Mouse (Mus musculus) urinary bladder, postnatal 14 days (tissue): ENCODE results near the gene Renbp.
A peak's percentile ranks its signal among the peaks of the same experiment; 100 is the strongest.

Experiments
- DNase-seq: peaks from one replicate; pipeline ENCODE4 v3.0.0; 2021; ENCODE audit warnings: low spot score

The Renbp gene

DNA sequence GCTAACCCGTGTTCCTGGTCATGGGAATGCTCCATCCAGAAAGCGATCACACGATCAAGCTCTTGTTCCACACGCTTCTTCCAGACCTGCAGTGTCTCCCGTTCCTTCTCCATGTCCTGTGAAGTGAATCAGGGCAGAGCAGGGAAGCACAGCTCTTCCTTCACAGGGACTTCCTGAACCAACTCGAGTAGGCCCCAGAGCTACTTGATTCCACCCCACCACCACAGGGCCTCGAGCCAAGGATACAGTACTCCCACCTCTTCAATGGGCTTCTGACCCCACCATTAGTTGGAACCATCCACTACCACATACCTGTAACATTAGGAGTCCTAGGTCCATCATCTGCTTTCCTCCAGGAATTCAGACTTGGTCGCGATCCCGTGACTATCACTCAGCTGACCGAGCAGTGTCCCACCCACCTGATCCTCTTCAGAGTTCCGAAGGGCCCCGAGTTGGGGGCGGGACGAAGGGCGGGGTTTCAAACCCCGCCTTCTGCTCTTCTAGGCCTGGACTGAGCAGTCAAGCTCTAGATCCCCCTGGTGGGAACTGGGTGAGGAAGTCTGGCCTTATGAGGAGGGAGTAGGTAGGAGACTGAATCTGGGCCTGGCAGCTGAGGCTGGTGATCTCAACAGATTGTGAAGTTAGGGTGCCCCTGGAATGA lies at the start of gene Renbp:
Gene Renbp (minus strand): TSS at position 449 of the 661 bp plus-strand sequence.
- peak; percentile 59 for DNase-seq

DNA sequence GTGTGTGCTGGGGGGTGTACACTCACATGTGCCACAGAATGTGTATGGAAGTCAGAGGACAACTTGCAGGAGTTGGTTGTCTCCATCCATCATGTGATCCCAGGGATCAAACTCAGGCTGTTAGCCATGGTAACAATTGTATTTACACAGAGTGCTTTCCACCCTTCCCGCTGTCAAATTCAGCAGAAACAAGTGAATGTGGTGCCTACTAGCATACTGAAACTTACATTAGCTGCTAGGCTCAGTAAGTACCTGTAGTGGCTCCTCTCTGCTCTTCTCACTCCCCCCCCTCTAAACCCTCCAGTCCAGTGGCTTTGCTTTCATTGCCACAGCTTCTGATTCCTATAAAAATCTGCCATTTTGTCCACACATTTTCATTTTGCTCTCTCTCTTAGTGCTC lies 47.1 kb upstream of the Renbp start:
- no peak for DNase-seq

DNA sequence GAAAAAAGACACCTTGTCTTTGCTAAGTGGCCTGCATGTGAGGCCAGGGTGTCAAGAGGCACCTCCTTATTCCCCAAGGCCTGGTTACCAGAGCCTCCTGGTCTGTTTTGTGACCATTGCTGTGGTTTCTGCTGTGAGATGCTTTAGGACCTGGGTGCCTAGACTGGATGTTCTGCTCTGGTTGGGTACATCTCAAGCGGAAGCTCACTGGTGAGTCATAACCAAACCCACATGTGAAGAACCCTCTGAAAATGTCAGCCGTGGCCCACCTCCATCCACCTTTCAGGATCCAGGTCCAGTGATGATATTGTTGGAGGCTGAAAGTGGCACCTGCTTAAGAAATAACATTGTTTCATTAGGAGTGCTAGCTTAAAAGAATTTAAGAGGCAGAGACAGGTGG lies 45.6 kb upstream of the Renbp start:
- no peak for DNase-seq

DNA sequence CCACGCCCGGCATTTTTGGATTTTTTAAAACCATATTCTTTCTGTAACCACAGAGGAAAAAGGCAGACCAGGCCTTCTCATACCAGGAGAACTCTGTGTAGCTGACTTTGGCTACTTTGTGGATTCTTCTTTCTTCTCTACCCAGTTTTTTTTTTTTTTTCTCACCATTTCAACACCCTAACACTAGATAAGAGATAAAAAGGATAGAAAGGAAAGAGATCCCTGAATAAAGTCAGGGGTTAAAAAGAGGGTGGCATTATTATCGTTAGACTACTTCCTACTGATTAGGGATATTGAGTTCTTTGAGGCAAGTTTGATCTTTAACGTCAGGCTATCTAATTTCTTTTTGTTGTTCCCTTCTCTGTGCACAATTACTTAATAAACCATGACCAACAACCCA lies 42.1 kb upstream of the Renbp start:
- DNase-seq: no peak

DNA sequence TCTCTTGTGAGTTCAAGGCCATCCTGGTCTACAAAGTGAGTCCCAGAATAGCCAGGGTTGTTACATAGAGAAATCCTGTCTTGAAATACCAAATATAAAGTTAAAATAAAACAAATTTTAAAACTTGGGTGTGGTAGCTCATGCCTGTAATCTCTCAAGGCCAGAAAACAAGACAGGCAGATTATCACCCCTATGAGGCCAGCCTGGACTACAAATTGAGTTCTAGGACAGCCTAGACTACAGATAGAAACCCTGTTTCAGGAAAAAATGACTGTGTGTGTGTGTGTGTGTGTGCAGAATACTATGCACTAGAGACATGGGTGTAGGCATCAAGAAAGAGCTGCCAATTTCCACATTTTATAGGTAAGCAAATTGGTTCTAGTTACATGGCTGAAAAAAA lies 40.1 kb upstream of the Renbp start:
- DNase-seq: no peak

DNA sequence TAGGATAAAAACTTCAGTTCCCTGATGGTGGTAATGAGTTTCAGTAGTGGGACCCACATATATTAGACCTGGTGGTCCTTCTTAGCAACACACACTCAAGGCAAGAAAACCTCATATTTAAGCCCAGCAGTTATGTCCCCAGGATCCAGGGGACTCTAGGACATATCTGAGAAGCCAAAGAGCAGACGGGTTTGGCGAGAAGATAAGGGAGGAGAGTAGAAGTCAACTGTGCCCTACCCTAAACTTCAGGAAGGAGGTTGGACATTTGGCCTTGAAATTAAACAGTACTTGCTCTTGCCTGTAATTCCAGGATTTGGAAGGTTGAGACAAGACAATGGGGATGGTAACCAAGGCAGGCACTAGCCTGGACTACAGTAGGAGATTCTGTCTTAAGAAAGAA lies 39.1 kb upstream of the Renbp start:
- no peak for DNase-seq

DNA sequence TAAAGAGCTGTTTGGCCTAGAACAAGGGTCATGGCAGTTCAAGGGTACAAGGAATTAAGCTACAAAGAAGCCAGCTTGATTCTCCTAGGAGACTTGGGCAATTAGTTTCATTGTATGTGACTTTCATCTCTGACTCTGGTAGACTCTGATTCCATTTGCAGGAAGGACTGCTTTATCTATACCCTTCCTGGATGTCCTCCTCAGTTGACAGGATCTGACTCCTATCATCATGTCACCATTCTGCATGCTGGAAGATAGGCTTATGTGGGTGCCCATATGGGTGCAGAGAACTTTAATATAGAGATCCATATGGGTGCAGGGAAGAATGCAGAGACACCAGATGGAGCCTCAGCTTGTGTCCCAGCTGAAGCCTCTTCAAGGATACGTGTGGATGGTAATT lies 38.5 kb upstream of the Renbp start:
- no peak for DNase-seq

DNA sequence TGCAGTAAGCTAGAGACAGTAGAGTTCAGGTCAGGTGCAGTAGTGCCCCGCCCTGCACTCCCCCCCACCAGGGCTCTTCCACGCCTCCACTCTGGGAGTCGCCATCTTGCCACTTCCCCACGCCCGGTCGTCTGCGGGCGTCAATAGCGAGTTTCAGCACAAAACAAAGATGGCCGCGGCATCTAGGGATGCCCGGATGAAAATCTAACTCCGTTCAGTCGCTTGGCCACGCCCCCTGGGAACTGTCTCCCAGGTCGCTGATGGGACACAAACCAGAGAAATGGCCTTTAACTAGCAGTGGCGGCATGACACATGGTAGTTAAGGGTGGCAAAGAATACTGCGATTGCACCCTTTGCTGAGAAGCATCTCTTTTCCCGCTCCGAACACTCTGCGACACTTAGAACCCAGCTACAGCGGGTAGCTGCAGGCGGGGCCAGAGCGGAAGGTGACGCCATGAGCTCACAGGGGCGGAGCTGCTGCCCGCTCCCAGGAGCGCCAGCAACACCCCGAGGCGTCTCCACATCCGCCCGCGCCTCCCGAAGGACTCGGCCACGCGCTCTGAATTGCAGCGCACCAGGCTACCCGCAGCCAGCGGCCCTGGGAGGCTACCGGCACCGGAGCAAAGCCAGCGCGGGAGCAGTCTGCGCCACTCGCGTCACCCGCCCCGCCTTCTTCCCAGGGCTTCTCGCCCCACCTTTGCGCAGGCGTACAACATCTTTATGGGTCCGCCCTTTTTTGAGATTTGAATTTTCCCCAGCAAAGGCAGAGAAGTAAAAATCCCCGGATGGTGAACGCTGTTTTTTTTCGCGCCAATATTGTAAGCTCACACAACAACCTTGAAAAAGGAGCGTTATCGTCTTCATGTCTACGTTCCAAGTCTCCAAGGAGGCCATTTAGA lies 36.8 kb upstream of the Renbp start:
- DNase-seq: peak; percentile 89

DNA sequence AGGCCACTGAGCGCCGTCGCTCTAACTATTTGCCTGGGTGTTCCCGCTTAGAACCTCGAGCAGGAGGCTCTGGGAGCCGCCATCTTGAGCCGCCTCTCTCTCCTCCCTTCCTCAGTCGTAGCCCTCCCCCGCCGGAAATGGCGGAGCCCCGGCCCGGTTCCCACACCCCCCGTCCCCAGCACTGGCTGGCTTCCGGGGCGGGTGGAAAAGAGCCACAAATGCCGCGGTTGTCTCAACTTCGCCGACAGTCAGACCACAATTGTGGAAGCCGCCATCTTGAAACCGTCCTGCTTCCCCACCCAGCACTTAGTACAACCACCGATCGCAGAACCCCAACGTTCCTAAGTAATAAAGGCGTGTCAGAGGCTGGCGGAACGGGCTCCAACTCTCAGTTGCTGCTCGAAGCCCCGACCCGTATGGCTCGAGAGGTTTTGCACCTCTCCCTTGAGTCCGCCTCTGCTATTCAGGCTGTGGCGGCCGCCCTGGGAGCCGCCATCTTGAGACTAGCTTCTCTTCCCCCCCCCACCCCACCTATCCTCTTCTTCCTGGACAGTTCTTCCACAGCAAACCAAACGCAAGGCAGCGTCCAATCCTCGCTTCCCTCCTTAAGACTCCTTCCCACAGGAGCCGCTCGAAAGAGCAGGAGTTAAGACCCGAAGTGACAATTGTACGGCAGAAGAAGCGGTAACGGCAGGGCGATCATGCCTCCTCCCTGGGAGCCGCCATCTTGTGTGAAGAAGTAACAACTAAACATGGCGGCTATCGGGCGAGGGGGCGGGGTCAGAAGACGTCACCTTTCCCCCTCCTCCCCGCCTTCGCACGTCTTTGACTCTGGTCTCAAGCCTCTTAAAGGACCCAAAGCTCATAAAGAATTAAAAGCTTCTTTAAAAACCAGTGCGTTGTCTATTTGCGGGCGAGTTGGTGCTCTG lies 35.9 kb upstream of the Renbp start, which contains the start of gene Hcfc1:
Gene Hcfc1 (minus strand): TSS at position 110 of the 929 bp plus-strand sequence.
- DNase-seq: peak; percentile 87

DNA sequence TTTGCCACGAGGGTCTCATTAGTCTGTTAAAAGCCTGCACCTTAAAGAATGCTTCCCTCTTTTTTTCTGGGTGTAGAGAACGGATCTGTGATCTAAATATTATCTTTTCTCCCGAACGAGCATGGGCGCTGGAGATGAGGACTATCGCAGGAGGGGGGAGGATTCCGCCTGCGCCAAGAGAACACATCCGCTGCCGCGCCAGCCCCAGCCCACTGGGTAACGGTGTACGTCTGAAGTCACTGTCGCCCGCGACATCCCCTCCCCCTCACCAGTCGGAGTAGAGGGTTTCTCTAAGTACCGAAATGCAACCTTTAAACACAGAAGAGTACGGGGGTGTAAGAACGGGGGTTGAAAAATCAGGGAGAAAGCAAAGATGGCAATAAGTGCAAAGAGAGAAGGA lies 34.7 kb upstream of the Renbp start:
- DNase-seq: peak; percentile 30

DNA sequence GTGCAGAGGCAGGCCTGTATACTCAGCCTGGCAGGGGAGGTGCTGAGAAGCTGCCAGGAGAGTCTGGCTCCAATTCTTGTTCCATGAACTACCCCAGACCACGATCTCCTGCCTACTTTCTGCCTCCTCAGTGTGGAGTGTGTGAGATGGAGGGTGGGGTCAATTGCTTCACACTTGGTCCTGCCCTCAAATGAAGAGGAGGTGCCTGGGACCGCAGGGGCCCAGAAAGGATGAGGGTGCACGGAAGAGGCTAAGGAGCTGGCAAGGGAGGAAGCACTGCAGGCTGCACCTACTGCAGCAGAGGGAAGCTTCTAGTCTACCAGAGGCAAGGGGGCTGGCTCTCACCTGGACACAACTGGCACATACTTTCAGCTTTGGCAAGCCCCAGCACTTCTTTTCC lies 33.7 kb upstream of the Renbp start:
- peak; percentile 16 for DNase-seq

DNA sequence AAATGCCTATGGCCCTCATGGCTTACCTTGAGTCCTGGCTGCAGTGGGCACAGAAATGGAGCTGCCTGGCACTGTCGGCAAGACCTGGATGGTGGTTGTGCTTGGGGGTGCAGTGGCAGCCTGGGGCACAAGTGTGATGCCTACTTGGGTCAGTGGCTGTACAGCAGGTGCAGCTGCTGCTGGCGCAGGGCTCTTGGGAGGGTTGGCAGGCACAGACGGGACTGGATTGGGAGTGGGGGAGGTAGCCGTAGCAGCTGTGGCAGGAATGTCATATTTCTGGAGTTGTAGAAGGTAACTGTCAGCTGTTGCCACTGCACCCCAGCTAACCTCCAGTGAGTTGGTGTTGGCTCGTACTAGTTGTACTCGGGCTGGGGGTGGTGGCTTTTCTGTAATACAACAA lies 24.3 kb upstream of the Renbp start:
- no peak for DNase-seq

DNA sequence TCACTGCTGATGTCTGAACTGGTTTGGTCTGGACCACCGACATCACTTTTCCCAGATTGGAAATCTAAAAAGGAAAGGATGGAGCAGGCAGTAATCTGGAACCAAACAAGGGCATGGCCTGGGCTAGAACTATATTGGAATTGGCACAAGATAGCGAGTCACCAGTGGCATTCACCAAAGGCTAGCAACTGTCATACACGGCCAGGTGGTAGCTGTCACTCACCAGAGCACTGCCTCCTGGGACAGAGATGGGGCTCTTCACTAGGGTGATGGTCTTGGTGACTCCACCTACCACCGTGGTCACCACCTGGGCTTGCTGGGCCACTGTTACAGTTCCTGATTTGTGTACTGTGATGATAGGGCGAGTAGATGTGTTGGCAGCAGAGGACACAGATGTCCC lies 22.0 kb upstream of the Renbp start:
- no peak for DNase-seq

DNA sequence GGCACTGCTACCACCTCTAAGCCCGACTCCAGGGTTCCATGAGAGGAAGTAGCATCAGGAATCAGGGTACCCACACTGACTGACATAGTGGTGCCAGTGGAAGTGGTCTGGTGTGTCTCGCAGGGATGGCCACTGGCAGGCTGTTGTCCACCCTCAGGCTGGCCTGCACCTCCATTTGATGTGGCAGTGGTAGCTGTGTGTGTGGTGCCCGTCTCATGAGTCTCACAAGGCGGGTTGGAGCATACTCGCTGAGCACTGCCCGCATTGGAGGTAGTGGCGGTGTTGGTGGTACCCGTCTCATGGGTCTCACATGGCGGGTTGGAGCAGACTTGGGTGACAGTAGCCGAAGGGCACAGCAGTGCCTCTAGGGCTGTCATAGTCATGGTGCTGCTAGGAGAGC lies 18.7 kb upstream of the Renbp start:
- no peak for DNase-seq

DNA sequence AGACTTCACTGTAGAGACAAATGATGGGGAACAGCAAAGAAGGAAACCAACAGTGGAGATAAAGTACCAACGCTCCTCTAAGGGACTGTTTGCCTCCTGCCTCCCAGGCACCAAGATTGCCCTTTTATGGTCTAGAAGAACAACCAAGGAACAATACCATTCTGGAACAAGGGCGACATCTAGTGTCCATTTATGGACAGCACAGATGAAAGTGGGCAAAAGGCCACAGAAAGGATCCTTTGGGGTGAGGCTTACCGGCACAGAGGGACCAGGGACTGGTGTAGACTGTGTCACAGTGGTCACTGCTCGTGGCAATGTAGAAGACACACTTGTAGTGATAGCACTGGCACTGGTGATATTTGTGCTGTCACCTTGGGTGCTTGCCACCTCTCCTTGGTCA lies 18.0 kb upstream of the Renbp start:
- peak; percentile 50 for DNase-seq

DNA sequence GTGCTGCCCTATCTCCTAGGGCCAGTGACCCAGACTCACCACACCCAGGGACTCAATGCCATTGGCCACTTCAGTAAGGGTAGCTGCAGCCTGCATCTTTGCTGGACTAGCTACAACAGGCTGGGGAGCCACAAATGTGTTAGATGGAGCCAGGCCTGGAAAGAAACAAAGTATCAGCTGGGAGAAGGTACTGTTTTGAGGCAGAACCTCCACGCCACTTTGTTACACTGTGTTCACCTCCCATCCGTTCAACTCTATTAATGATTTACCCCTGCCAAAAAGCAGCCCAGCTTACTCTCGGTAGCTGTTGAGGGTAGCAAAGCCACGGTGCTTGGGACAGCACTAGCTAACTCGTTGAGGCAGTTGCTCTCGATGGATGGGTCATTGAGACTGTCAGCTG lies 16.2 kb upstream of the Renbp start:
- no peak for DNase-seq

DNA sequence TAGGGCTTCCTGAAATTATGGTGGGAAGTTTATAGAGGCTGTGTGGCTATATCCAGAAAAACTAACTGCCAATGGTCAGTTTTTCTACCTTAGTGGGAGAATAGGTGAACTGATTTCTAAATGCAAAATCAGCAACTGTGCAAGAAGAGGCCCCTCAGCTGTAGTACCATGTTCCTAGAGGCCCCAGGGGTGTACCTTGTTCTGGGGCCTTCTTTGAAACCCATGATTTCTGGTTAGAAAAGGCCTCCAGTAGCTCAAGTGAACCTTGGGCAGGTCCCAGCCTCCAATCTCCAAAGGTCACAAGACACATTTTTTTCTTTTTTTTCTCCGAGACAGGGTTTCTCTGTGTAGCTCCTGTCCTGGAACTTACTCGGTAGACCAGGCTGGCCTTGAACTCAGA lies 11.6 kb upstream of the Renbp start:
- DNase-seq: no peak

DNA sequence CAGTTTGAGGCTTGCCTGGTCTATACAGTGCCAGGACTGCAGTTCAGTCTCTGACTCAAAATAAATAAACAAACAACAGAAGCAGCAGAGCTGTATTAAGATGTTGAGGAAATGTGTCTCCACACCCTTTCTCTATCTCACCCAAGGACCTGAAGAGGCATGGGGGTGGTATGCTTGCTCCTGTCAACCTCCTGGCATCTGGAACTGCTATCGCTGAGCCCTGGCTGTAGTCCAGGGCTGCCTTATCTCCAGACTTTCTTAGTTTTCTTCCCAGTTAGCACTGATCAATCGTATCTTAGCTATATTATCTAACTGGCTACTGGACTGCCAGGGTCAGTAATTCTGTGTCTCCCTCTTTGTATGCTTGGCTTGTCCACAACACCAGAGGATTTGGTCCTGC lies 11.2 kb upstream of the Renbp start:
- DNase-seq: no peak

DNA sequence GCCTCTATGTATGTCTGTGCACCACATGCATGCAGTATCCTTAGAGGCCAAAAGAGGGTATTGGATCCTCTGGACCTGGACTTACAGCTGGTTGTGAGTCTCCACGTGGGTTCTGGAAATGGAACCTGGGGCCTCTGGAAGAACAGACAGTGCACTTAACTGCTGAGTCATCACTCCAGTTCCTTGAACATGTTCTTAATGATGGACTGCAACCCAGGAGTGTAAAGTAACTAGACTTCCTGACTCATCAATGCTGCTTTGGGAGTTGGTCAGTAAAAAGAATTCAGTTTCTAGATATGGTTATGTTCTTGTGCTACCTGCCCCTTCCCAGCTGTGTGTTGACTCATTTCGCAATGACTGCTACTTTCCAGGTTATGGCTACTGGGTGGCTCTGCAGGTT lies 1.2 kb upstream of the Renbp start:
- no peak for DNase-seq

DNA sequence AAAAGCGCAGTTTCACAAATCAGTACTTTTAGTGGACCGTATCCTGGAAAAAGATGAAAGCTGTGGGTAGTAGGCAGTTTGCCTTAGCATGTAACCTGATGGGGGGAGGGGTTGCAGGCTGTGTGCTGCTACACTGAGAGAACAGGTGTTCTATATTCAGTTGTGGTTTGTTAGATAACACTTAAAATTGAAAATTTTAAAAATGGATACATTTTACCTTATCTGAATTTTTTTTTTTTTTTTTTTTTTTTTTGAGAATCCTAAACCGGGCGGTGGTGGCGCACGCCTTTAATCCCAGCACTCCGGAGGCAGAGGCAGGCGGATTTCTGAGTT lies 8.1 kb downstream of the Renbp start:
- DNase-seq: no peak

DNA sequence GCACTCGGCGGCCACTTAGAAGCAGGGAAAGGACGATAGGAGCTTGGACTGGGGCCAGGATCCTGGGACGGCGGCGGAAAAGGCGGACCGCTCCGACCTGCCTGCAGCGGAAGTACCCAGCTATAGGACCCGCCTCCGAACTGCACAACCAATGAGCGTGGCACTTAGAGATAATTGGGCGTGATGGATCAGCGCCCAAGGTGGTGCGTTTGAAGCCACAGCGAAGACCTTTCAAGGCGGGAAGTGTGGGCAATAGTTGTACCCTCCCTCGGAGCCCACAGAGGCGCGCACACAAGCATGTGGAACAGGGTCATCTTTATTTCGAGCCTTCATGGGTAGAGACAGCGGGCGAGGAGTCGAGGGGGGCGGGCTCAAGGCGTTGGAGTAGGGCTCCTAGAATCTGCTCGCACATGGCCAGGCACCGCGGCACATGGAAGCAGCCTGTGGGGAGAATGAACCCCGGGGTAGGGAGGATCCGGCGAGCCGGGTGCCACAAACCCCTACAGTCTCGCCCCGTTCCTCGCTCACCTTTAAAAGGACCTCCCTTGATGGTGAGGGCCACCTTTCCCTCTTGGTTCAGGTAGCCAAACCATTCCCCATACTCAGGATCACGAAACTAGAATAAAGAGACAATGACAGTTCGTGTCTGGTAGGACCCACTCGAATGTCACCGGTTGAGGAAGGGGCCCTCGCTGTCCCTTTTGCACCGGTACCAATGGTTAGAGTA lies 8.7 kb downstream of the Renbp start, which contains the start of the genes Arhgap4 and Naa10:
Gene Arhgap4 (minus strand): TSS at position 48 of the 727 bp plus-strand sequence.
Gene Naa10 (minus strand): TSS at position 122 of the 727 bp plus-strand sequence.
- peak; percentile 90 for DNase-seq
